ENCODE assay signal across 26 mouse cellular contexts in genomic region chr14:59853139-59853538, GRCm38 (mm10).
DNase-seq lines count a peak whose midpoint lies in the region; ATAC-seq lines count a peak whose summit lies in the region.
"Had no signal": no experiment of that assay in that cellular context is flagged by ENCODE, and none has a peak within 500 bp of the region (broad histone marks: within the 10 kb centered on the region; RNA-seq: fewer than 3 reads in every experiment).

No protein-coding gene starts in this region.

- H3K9ac ChIP-seq in heart, embryonic 15.5 days: no peak overlapping the region
- no peak overlapping the region for H3K9ac ChIP-seq in midbrain, embryonic 11.5 days (ENCODE audit: low read length)
- H3K9ac ChIP-seq in midbrain, embryonic 13.5 days (replicated peaks): no peak overlapping the region
- H3K9ac ChIP-seq: hindbrain, embryonic 13.5 days; limb, embryonic 12.5 days; midbrain, embryonic 12.5 days; neural tube, embryonic 13.5 days had no signal

- H3K4me3 ChIP-seq in heart, embryonic 10.5 days: peak overlapping the region; percentile 24; the same call in 1 of the 2 replicates
- no peak overlapping the region for H3K4me3 ChIP-seq in heart, embryonic 15.5 days
- no peak overlapping the region for H3K4me3 ChIP-seq in midbrain, embryonic 11.5 days (ENCODE audit: low read depth, low read length)
- no peak overlapping the region for H3K4me3 ChIP-seq in midbrain, embryonic 13.5 days (replicated peaks)
- H3K4me3 ChIP-seq in embryonic facial prominence, embryonic 10.5 days: no peak overlapping the region
- H3K4me3 ChIP-seq: hindbrain, embryonic 13.5 days; layer of hippocampus, adult 2 months; left cerebral cortex, adult 2 months; limb, embryonic 12.5 days; midbrain, embryonic 12.5 days; neural tube, embryonic 13.5 days had no signal

- peaks cover 21% of the 10 kb centered on the region for H3K4me1 ChIP-seq in heart, embryonic 10.5 days
- peaks cover 10% of the 10 kb centered on the region for H3K4me1 ChIP-seq in heart, embryonic 15.5 days (replicated peaks)
- H3K4me1 ChIP-seq in midbrain, embryonic 11.5 days (ENCODE audit: control insufficient read depth, insufficient read depth, low read length): no peaks in the 10 kb centered on the region
- no peaks in the 10 kb centered on the region for H3K4me1 ChIP-seq in midbrain, embryonic 13.5 days (replicated peaks)
- H3K4me1 ChIP-seq in embryonic facial prominence, embryonic 10.5 days: peaks cover 8% of the 10 kb centered on the region
- H3K4me1 ChIP-seq: hindbrain, embryonic 13.5 days; neural tube, embryonic 13.5 days had no signal

- WGBS in heart, embryonic 10.5 days: 17% methylated on average over 9 of the region's 9 CpGs
- WGBS in heart, embryonic 15.5 days: 11% methylated on average over 9 of the region's 9 CpGs
- 59% methylated on average over 9 of the region's 9 CpGs for WGBS in midbrain, embryonic 11.5 days
- 70% methylated on average over 9 of the region's 9 CpGs for WGBS in midbrain, embryonic 13.5 days
- WGBS in embryonic facial prominence, embryonic 10.5 days: 58% methylated on average over 9 of the region's 9 CpGs

- H3K27me3 ChIP-seq in heart, embryonic 10.5 days (ENCODE audit: insufficient read depth, poor library complexity, severe bottlenecking): no peaks in the 10 kb centered on the region
- H3K27me3 ChIP-seq in heart, embryonic 15.5 days: no peaks in the 10 kb centered on the region
- H3K27me3 ChIP-seq in midbrain, embryonic 11.5 days (ENCODE audit: control insufficient read depth, insufficient read depth, low read length): no peaks in the 10 kb centered on the region
- no peaks in the 10 kb centered on the region for H3K27me3 ChIP-seq in midbrain, embryonic 13.5 days
- no peaks in the 10 kb centered on the region for H3K27me3 ChIP-seq in embryonic facial prominence, embryonic 10.5 days (replicated peaks; ENCODE audit: low read depth, poor library complexity, severe bottlenecking)
- H3K27me3 ChIP-seq: hindbrain, embryonic 13.5 days; midbrain, embryonic 12.5 days; neural tube, embryonic 13.5 days had no signal

- H3K9me3 ChIP-seq in heart, embryonic 10.5 days: no peaks in the 10 kb centered on the region
- no peaks in the 10 kb centered on the region for H3K9me3 ChIP-seq in heart, embryonic 15.5 days (replicated peaks)
- H3K9me3 ChIP-seq in midbrain, embryonic 11.5 days (ENCODE audit: control insufficient read depth, low read length): no peaks in the 10 kb centered on the region
- H3K9me3 ChIP-seq in midbrain, embryonic 13.5 days: no peaks in the 10 kb centered on the region
- no peaks in the 10 kb centered on the region for H3K9me3 ChIP-seq in embryonic facial prominence, embryonic 10.5 days
- H3K9me3 ChIP-seq: hindbrain, embryonic 13.5 days; midbrain, embryonic 12.5 days; neural tube, embryonic 13.5 days had no signal

- 0 out of 2 replicates have a peak, but pooled peaks have one; percentile 35 for ATAC-seq in heart, embryonic 15.5 days (replicated peaks; ENCODE audit: insufficient number of reproducible peaks, insufficient read depth, low FRiP score, low read depth)
- no peak for ATAC-seq in midbrain, embryonic 11.5 days (ENCODE audit: low FRiP score)
- no peak for ATAC-seq in midbrain, embryonic 13.5 days
- ATAC-seq: forebrain, embryonic 14.5 days; Patski had no signal

- DNase-seq in heart, embryonic 10.5 days (ENCODE audit: low spot score): no peak
- no peak for DNase-seq in heart, postnatal 10 days
- no peak for DNase-seq in heart, postnatal 36 days
- DNase-seq in midbrain, embryonic 11.5 days (ENCODE audit: low spot score, missing footprints): peak; percentile 84
- DNase-seq in embryonic facial prominence, embryonic 10.5 days (ENCODE audit: low spot score): no peak
- DNase-seq: adrenal gland, postnatal 10 days; cerebellum, adult 8-10 months; cerebellum, postnatal 25 days; gastrocnemius, postnatal 25 days; kidney, adult 2 months; kidney, postnatal 36 days; lung, postnatal 36 days; right cerebral cortex, postnatal 4 days; thymus, adult 18-20 months; thymus, postnatal 25 days had no signal

- no peaks in the 10 kb centered on the region for H3K36me3 ChIP-seq in heart, embryonic 10.5 days
- H3K36me3 ChIP-seq in heart, embryonic 15.5 days: no peaks in the 10 kb centered on the region
- no peaks in the 10 kb centered on the region for H3K36me3 ChIP-seq in midbrain, embryonic 11.5 days (ENCODE audit: control insufficient read depth, insufficient read depth, low read length)
- peaks cover 5% of the 10 kb centered on the region; the same call in 1 of the 2 replicates for H3K36me3 ChIP-seq in midbrain, embryonic 13.5 days
- no peaks in the 10 kb centered on the region for H3K36me3 ChIP-seq in embryonic facial prominence, embryonic 10.5 days (replicated peaks)
- H3K36me3 ChIP-seq: limb, embryonic 12.5 days; midbrain, embryonic 12.5 days had no signal

- H3K27ac ChIP-seq in heart, embryonic 10.5 days: peak overlapping the region; percentile 56
- no peak overlapping the region for H3K27ac ChIP-seq in heart, embryonic 15.5 days
- H3K27ac ChIP-seq in midbrain, embryonic 11.5 days (ENCODE audit: low read depth, low read length): no peak overlapping the region
- no peak overlapping the region for H3K27ac ChIP-seq in midbrain, embryonic 13.5 days
- no peak overlapping the region; the same call in 1 of the 2 replicates for H3K27ac ChIP-seq in embryonic facial prominence, embryonic 10.5 days (replicated peaks)
- H3K27ac ChIP-seq: hindbrain, embryonic 13.5 days; layer of hippocampus, adult 2 months; left cerebral cortex, adult 2 months; limb, embryonic 12.5 days; midbrain, embryonic 12.5 days; neural tube, embryonic 13.5 days; stomach, postnatal 0 days had no signal

- peak overlapping the region; percentile 7; the same call in 1 of the 2 replicates for H3K4me2 ChIP-seq in heart, embryonic 15.5 days
- no peak overlapping the region for H3K4me2 ChIP-seq in midbrain, embryonic 11.5 days
- H3K4me2 ChIP-seq in midbrain, embryonic 13.5 days (replicated peaks): no peak overlapping the region
- H3K4me2 ChIP-seq: hindbrain, embryonic 13.5 days; limb, embryonic 12.5 days; midbrain, embryonic 12.5 days; neural tube, embryonic 13.5 days had no signal

- intact Hi-C loops in heart, postnatal 10 days (cut with DNase I): loop anchor here (5.0 kb wide), 1 partner anchor 84 kb away; no protein-coding TSS in a partner anchor
- intact Hi-C loops in heart, postnatal 36 days (cut with DNase I): no loop called here
